Mouse (Mus musculus) liver, embryonic 11.5 days (tissue): Measurements from ENCODE around the gene Rph3al. TPM values are rescaled to one million over a fixed set of nuclear protein-coding genes. Genes with fewer than 3 reads are reported as not detected.

ENCODE experiments used
- ATAC-seq: fragments of 200-750 bp; cut with Nextera tagmentation; replicated peaks from 2 replicates; pipeline ENCODE4 v1.8.0; 2017; ENCODE audit warnings: moderate number of reproducible peaks, mild to moderate bottlenecking, moderate TSS enrichment, moderate library complexity; ENCODE audit not compliant: low FRiP score
- DNase-seq: peaks from one replicate; pipeline ENCODE4 v3.0.0-alpha.2; 2017; ENCODE audit warnings: low spot score
- H3K27ac ChIP-seq: fragments of 300-500 bp; sonication (generic); 2 replicates; pipeline ENCODE4 v1.5.1; 2014; ENCODE audit warnings: mild to moderate bottlenecking, low read depth, low read length, control low read depth
- H3K27me3 ChIP-seq: fragments of 300-500 bp; sonication (generic); replicated peaks from 2 replicates; pipeline ENCODE4 v1.6.1; 2014; ENCODE audit warnings: low read length, mixed read lengths; ENCODE audit not compliant: control insufficient read depth, insufficient read depth
- H3K36me3 ChIP-seq: fragments of 300-500 bp; sonication (generic); 2 replicates; pipeline ENCODE4 v1.6.1; 2014; ENCODE audit warnings: mild to moderate bottlenecking, low read length, moderate library complexity, mixed read lengths; ENCODE audit not compliant: control insufficient read depth, insufficient read depth
- H3K4me1 ChIP-seq: fragments of 300-500 bp; sonication (generic); replicated peaks from 2 replicates; pipeline ENCODE4 v1.6.1; 2014; ENCODE audit warnings: low read length, mixed read lengths; ENCODE audit not compliant: control insufficient read depth, insufficient read depth
- H3K4me2 ChIP-seq: fragments of 300-500 bp; sonication (generic); 2 replicates; pipeline ENCODE4 v1.6.1; 2014; ENCODE audit warnings: mild to moderate bottlenecking, control low read depth, moderate library complexity
- H3K4me3 ChIP-seq: fragments of 300-500 bp; sonication (generic); 2 replicates; pipeline ENCODE4 v1.5.1; 2014; ENCODE audit warnings: low read depth, low read length, control low read depth
- H3K9ac ChIP-seq: fragments of 300-500 bp; sonication (generic); 2 replicates; pipeline ENCODE4 v1.6.1; 2014; ENCODE audit warnings: low read depth, low read length, control low read depth
- H3K9me3 ChIP-seq: fragments of 300-500 bp; sonication (generic); 2 replicates; pipeline ENCODE4 v1.6.1; 2016; ENCODE audit warnings: low read length, inconsistent platforms, mixed read lengths; ENCODE audit not compliant: control insufficient read depth
- WGBS: fragments of 180-500 bp; shearing (Covaris S2); extraction: QIAGEN DNeasy Blood & Tissue Kit; methylation state at CpG from one replicate; pipeline ENCODE4 v1.1.7; 2014; 5-methylcytosine and 5-hydroxymethylcytosine counted together
- polyA plus RNA-seq: library from polyadenylated mRNA; unstranded; fragments of >200 nt; fragmentation: Nextera tagmentation; extraction: Ambion mirVana; gene quantifications from 2 replicates; pipeline ENCODE4 v1.2.1, GENCODE M21; 2014

Rph3al gene
- polyA plus RNA-seq, 1 experiment from 2014 or later = 1.5 TPM

- Histone ChIP-seq H3K9me3 (no peaks in the 10 kb centered on the region), H3K4me3 (no peak overlapping the region), H3K27me3 (no peaks in the 10 kb centered on the region), H3K4me1 (peaks cover 3% of the 10 kb centered on the region; the same call in 1 of the 2 replicates), H3K4me2 (no peak overlapping the region), H3K9ac (no peak overlapping the region), H3K36me3 (no peaks in the 10 kb centered on the region), H3K27ac (no peak overlapping the region)
- DNase-seq (no peak), ATAC-seq (no peak)
- 50% methylated on average over 7 of the region's 7 CpGs for WGBS
Measured at GRCm38 (mm10) chr11:75925801-75926200, 12.4 kb downstream of the Rph3al start.

GRCm38 (mm10) chr11:75922741-75923140 is 15.5 kb downstream of the Rph3al start:
- Histone ChIP-seq H3K4me3 (no peak overlapping the region), H3K27ac (no peak overlapping the region), H3K27me3 (no peaks in the 10 kb centered on the region), H3K9ac (no peak overlapping the region), H3K4me2 (no peak overlapping the region), H3K36me3 (no peaks in the 10 kb centered on the region), H3K9me3 (no peaks in the 10 kb centered on the region), H3K4me1 (peaks cover 3% of the 10 kb centered on the region; the same call in 1 of the 2 replicates)
- 84% methylated on average over 4 of the region's 4 CpGs for WGBS
- no peak for DNase-seq
- no peak for ATAC-seq

GRCm38 (mm10) chr11:75919139-75919538 is 19.1 kb downstream of the Rph3al start:
- H3K9ac ChIP-seq = no peak overlapping the region
- no peak overlapping the region for H3K4me2 ChIP-seq
- H3K4me1 ChIP-seq = 0 out of 2 replicates have a peak, but pooled peaks cover 2% of the 10 kb centered on the region
- DNase-seq (no peak), ATAC-seq (no peak)
- H3K27ac ChIP-seq = no peak overlapping the region
- no peaks in the 10 kb centered on the region for H3K9me3 ChIP-seq
- no peaks in the 10 kb centered on the region for H3K27me3 ChIP-seq
- H3K4me3 ChIP-seq = no peak overlapping the region
- 74% methylated on average over 6 of the region's 6 CpGs for WGBS
- H3K36me3 ChIP-seq = no peaks in the 10 kb centered on the region

GRCm38 (mm10) chr11:75917340-75917739 is 20.9 kb downstream of the Rph3al start:
- 0 out of 2 replicates have a peak, but pooled peaks cover 2% of the 10 kb centered on the region for H3K4me1 ChIP-seq
- H3K9me3 ChIP-seq = no peaks in the 10 kb centered on the region
- no peaks in the 10 kb centered on the region for H3K36me3 ChIP-seq
- no peak overlapping the region for H3K4me3 ChIP-seq
- DNase-seq (no peak), ATAC-seq (no peak)
- H3K9ac ChIP-seq = no peak overlapping the region
- no peak overlapping the region for H3K27ac ChIP-seq
- no peaks in the 10 kb centered on the region for H3K27me3 ChIP-seq
- WGBS = 49% methylated on average over 3 of the region's 3 CpGs
- no peak overlapping the region for H3K4me2 ChIP-seq

- DNase-seq (no peak), ATAC-seq (no peak)
- no peak overlapping the region for H3K9ac ChIP-seq
- WGBS = 52% methylated on average over 3 of the region's 3 CpGs
- H3K27me3 ChIP-seq = no peaks in the 10 kb centered on the region
- H3K4me1 ChIP-seq = 0 out of 2 replicates have a peak, but pooled peaks cover 2% of the 10 kb centered on the region
- no peak overlapping the region for H3K4me2 ChIP-seq
- H3K9me3 ChIP-seq = no peaks in the 10 kb centered on the region
- no peaks in the 10 kb centered on the region for H3K36me3 ChIP-seq
- no peak overlapping the region for H3K4me3 ChIP-seq
- H3K27ac ChIP-seq = no peak overlapping the region
Measured at GRCm38 (mm10) chr11:75913953-75914352, 24.3 kb downstream of the Rph3al start.

- Histone ChIP-seq H3K4me1 (0 out of 2 replicates have a peak, but pooled peaks cover 2% of the 10 kb centered on the region), H3K4me2 (no peak overlapping the region), H3K9me3 (no peaks in the 10 kb centered on the region), H3K9ac (no peak overlapping the region), H3K27me3 (0 out of 2 replicates have a peak, but pooled peaks cover 3% of the 10 kb centered on the region), H3K4me3 (no peak overlapping the region), H3K36me3 (no peaks in the 10 kb centered on the region), H3K27ac (no peak overlapping the region)
- no peak for ATAC-seq
- DNase-seq = no peak
- 49% methylated on average over 10 of the region's 10 CpGs for WGBS
Measured at GRCm38 (mm10) chr11:75912944-75913657, 25.1 kb downstream of the Rph3al start.

- 0 out of 2 replicates have a peak, but pooled peaks cover 3% of the 10 kb centered on the region for H3K27me3 ChIP-seq
- no peak overlapping the region for H3K9ac ChIP-seq
- H3K4me1 ChIP-seq = 0 out of 2 replicates have a peak, but pooled peaks cover 2% of the 10 kb centered on the region
- H3K36me3 ChIP-seq = no peaks in the 10 kb centered on the region
- no peak overlapping the region for H3K4me2 ChIP-seq
- no peak overlapping the region for H3K4me3 ChIP-seq
- no peak for DNase-seq
- no peak for ATAC-seq
- 83% methylated on average over 1 of the region's 1 CpGs for WGBS
- H3K9me3 ChIP-seq = no peaks in the 10 kb centered on the region
- H3K27ac ChIP-seq = no peak overlapping the region
Measured at GRCm38 (mm10) chr11:75911962-75912361, 26.3 kb downstream of the Rph3al start.

GRCm38 (mm10) chr11:75909702-75910429 is 28.4 kb downstream of the Rph3al start:
- Histone ChIP-seq H3K27me3 (0 out of 2 replicates have a peak, but pooled peaks cover 3% of the 10 kb centered on the region), H3K27ac (no peak overlapping the region), H3K4me3 (no peak overlapping the region), H3K4me2 (no peak overlapping the region), H3K9ac (no peak overlapping the region), H3K4me1 (no peaks in the 10 kb centered on the region; the same call in 1 of the 2 replicates), H3K9me3 (no peaks in the 10 kb centered on the region), H3K36me3 (no peaks in the 10 kb centered on the region)
- ATAC-seq (no peak), DNase-seq (no peak)
- 77% methylated on average over 9 of the region's 9 CpGs for WGBS
